In genomic region chr3:145728336-145728735, GRCm38 (mm10) we compare ENCODE assay signal across 19 mouse cellular contexts. TPM values are rescaled to one million over a fixed set of nuclear protein-coding genes. Genes with fewer than 3 reads are reported as not detected.
DNase-seq lines count a peak whose midpoint lies in the region; ATAC-seq lines count a peak whose summit lies in the region.
"Had no signal": no experiment of that assay in that cellular context is flagged by ENCODE, and none has a peak within 500 bp of the region (broad histone marks: within the 10 kb centered on the region; RNA-seq: fewer than 3 reads in every experiment).

No protein-coding gene starts in this region.

- no peak for ATAC-seq in embryonic facial prominence, embryonic 13.5 days (ENCODE audit: insufficient number of reproducible peaks, insufficient read depth, low FRiP score, low TSS enrichment, low read depth)
- ATAC-seq in CD4-positive, CD25-positive, alpha-beta regulatory T cell, adult 4 months, result no peak
- ATAC-seq: activated CD4-positive, CD25-positive, alpha-beta regulatory T cell, adult 4 months had no signal

- H3K9me3 ChIP-seq in embryonic facial prominence, embryonic 13.5 days, result no peaks in the 10 kb centered on the region
- H3K9me3 ChIP-seq in embryonic facial prominence, embryonic 10.5 days, result no peaks in the 10 kb centered on the region
- H3K9me3 ChIP-seq: heart, embryonic 10.5 days; hindbrain, embryonic 10.5 days had no signal

- H3K27me3 ChIP-seq in embryonic facial prominence, embryonic 13.5 days, result no peaks in the 10 kb centered on the region
- no peaks in the 10 kb centered on the region for H3K27me3 ChIP-seq in embryonic facial prominence, embryonic 10.5 days (replicated peaks; ENCODE audit: low read depth, poor library complexity, severe bottlenecking)

- 43% methylated on average over 8 of the region's 8 CpGs for WGBS in embryonic facial prominence, embryonic 13.5 days
- 57% methylated on average over 8 of the region's 8 CpGs for WGBS in embryonic facial prominence, embryonic 10.5 days

- no peak overlapping the region for H3K4me2 ChIP-seq in embryonic facial prominence, embryonic 13.5 days
- H3K4me2 ChIP-seq: liver, embryonic 11.5 days had no signal

- H3K4me3 ChIP-seq in embryonic facial prominence, embryonic 13.5 days, result no peak overlapping the region
- H3K4me3 ChIP-seq in embryonic facial prominence, embryonic 10.5 days, result no peak overlapping the region
- H3K4me3 ChIP-seq: heart, embryonic 10.5 days; hindbrain, embryonic 10.5 days had no signal

- no peak for DNase-seq in embryonic facial prominence, embryonic 10.5 days (ENCODE audit: low spot score)
- peak; percentile 15 for DNase-seq in kidney, postnatal 14 days
- no peak for DNase-seq in kidney, adult 11 months
- DNase-seq in 3134 (ENCODE audit: extremely low read depth, insufficient read length, low spot score) (peak; percentile 67), NIH3T3 (ENCODE audit: low read depth) (peak; percentile 45)
- DNase-seq in right cerebral cortex, postnatal 10 days (ENCODE audit: low spot score in 2 of 2), result no peak
- DNase-seq: adrenal gland, postnatal 14 days; cerebellum, adult 11-12 months; gastrocnemius, postnatal 25 days; kidney, adult 2 months; kidney, postnatal 36 days; lung, adult 2 months; thymus, postnatal 36 days had no signal

- no peak overlapping the region for H3K27ac ChIP-seq in embryonic facial prominence, embryonic 13.5 days
- no peak overlapping the region for H3K27ac ChIP-seq in embryonic facial prominence, embryonic 10.5 days (replicated peaks)
- H3K27ac ChIP-seq: heart, embryonic 10.5 days; hindbrain, embryonic 10.5 days had no signal

- H3K9ac ChIP-seq in embryonic facial prominence, embryonic 13.5 days, result 0 out of 2 replicates have a peak overlapping the region, but pooled peaks have one; percentile 21

- no peaks in the 10 kb centered on the region for H3K36me3 ChIP-seq in embryonic facial prominence, embryonic 13.5 days
- no peaks in the 10 kb centered on the region for H3K36me3 ChIP-seq in embryonic facial prominence, embryonic 10.5 days (replicated peaks)
- H3K36me3 ChIP-seq: heart, embryonic 10.5 days; hindbrain, embryonic 10.5 days had no signal

- peaks cover 23% of the 10 kb centered on the region for H3K4me1 ChIP-seq in embryonic facial prominence, embryonic 13.5 days
- peaks cover 22% of the 10 kb centered on the region for H3K4me1 ChIP-seq in embryonic facial prominence, embryonic 10.5 days

RNA-seq across cellular contexts. Expression of gene Ddah1, which starts 30.1 kb away (rescaled TPM):
- polyA plus RNA-seq in embryonic facial prominence, embryonic 13.5 days (2015; fragmentation: Nextera tagmentation; extraction: Ambion mirVana), result 29.8 and 39.4 TPM in 2 replicates
- polyA plus RNA-seq in embryonic facial prominence, embryonic 10.5 days (2016; fragmentation: Nextera tagmentation; extraction: Ambion mirVana), result 16.5 and 22.4 TPM in 2 replicates
- polyA plus RNA-seq in CD4-positive, CD25-positive, alpha-beta regulatory T cell, adult 4 months (2017; shearing (Covaris generic)), result under 1 TPM in 1 of 2 experiments, not detected in 1; 0.13 TPM
- polyA plus RNA-seq: activated CD4-positive, CD25-positive, alpha-beta regulatory T cell, adult 4 months had no signal

Comparison
In these comparisons a context has a peak if more than half of its experiments do, and no peak if none do; other contexts are left out.
1. DNase-seq: peak in kidney, postnatal 14 days (single experiment), 3134 (single experiment) and NIH3T3 (single experiment); none in embryonic facial prominence, embryonic 10.5 days (single experiment), kidney, adult 11 months (single experiment) and right cerebral cortex, postnatal 10 days (0 of 2).
2. RNA of gene Ddah1, which starts 30.1 kb away (polyA plus RNA-seq): 29.8 to 39.4 TPM in embryonic facial prominence, embryonic 13.5 days and 16.5 to 22.4 TPM in embryonic facial prominence, embryonic 10.5 days; 0.13 TPM in CD4-positive, CD25-positive, alpha-beta regulatory T cell, adult 4 months; every median in the first group is over 10 times any median in the second.